Mouse (Mus musculus) liver, adult 2 months (tissue): ENCODE results near the gene Cox19.

ENCODE experiments used
- CTCF ChIP-seq: fragments of 200-500 bp; IDR thresholded peaks from 2 replicates; pipeline ENCODE4 v1.5.1; 2011; ENCODE audit warnings: low read depth, low read length, control low read depth
- POLR2A ChIP-seq: fragments of 200-500 bp; IDR thresholded peaks from 2 replicates; pipeline ENCODE4 v1.6.1; 2011; ENCODE audit warnings: low read length, control low read depth; ENCODE audit not compliant: insufficient read depth; ENCODE audit errors: extremely low read depth

DNA sequence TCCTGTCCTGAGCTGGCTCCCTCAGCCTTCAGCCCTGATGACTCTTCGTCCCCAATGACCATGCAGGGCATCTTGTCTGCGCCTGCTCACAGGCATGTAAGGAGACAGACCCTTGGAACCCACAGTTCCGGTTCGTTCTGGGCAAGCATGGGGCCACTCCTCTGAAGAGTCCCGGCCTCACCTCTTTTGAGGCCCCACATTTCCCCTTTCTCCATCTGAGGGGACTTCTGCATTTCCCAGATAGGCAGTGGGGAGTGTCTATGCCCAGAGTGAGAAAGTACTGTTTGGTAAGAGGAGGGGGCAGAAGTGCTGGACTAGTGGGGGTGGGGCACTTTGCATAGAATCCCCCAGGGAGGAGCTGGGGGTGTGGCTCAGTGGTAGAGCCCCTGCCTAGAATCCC lies 64.1 kb downstream of the Cox19 start:
- TF ChIP-seq CTCF (no peak), POLR2A (no peak)
